Mouse (Mus musculus): ENCODE measurements around the gene Spsb3.

- TF ChIP-seq CTCF (IDR thresholded peaks at IDR 0.05; ENCODE audit: insufficient read depth, low read length) (no peak), POLR2A (IDR thresholded peaks at IDR 0.05; ENCODE audit: borderline replicate concordance, extremely low read depth, low read depth, low read length) (no peak)
Measured at GRCm38 (mm10) chr17:24877336-24878116, 8.9 kb upstream of the Spsb3 start.

All from lung, adult 2 months (tissue).